Mouse (Mus musculus): Measurements from ENCODE around the gene Ofcc1.

DNA sequence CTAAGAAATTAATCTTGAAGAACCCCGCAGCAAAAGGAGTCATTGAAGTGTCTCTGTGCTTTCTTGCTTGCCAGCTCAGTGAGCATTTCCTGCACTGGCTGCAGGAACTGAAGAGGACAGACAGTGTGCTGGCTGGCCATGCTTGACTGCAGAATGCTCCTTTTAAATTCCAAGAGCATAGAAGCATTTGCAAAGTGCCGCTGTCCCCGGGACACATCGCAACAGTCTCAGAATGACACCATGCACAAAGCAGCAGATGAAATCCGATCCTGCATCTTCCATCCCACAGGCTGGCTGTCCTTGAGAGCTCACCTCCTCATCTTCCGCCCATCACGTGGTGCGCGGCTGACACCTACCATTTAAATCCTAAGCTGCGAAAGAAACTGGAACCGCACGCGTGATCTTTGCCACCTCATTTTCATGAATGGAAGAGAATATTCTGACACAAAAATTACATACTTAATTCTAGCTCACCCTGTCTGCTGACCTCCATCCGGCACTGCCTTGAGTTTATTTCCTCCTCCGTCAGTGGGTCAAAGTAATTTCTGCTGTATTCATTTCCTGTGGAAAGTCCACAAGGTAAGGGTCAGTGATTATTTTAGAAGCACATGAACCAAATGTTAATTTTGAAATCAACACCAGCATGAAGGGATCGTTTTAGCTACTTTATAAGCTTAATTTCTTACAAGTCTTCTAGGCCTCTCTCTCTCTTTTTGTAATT, 98.0 kb downstream of the Ofcc1 start:
- no peak for TF ChIP-seq POLR2A (IDR thresholded peaks at IDR 0.05; ENCODE audit: insufficient read depth, low read depth, low read length)
- TF ChIP-seq CTCF (IDR thresholded peaks at IDR 0.05; ENCODE audit: insufficient read depth, low read depth, low read length): no peak

Measured in olfactory bulb, adult 2 months (tissue).